Mouse (Mus musculus) hindbrain, embryonic 13.5 days (tissue): ENCODE measurements around the gene Tbx2. TPM values are rescaled to one million over a fixed set of nuclear protein-coding genes. Genes with fewer than 3 reads are reported as not detected.
A peak's percentile ranks its signal among the peaks of the same experiment; 100 is the strongest.

Experiments used
- ATAC-seq: fragments of 200-750 bp; cut with Nextera tagmentation; 2 replicates; pipeline ENCODE4 v1.8.0; 2017; ENCODE audit warnings: moderate TSS enrichment; ENCODE audit not compliant: low FRiP score
- H3K27ac ChIP-seq: fragments of 300-500 bp; sonication (generic); 2 replicates; pipeline ENCODE4 v1.5.1; 2015; ENCODE audit warnings: inconsistent platforms, mild to moderate bottlenecking, moderate library complexity
- H3K27me3 ChIP-seq: fragments of 300-500 bp; sonication (generic); 2 replicates; pipeline ENCODE4 v1.6.1; 2015; ENCODE audit warnings: mild to moderate bottlenecking, inconsistent platforms
- H3K36me3 ChIP-seq: fragments of 300-500 bp; sonication (generic); 2 replicates; pipeline ENCODE4 v1.6.1; 2015; ENCODE audit warnings: mild to moderate bottlenecking, inconsistent platforms
- H3K4me1 ChIP-seq: fragments of 300-500 bp; sonication (generic); replicated peaks from 2 replicates; pipeline ENCODE4 v1.6.1; 2015; ENCODE audit warnings: inconsistent platforms
- H3K4me2 ChIP-seq: fragments of 300-500 bp; sonication (generic); 2 replicates; pipeline ENCODE4 v1.6.1; 2015; ENCODE audit warnings: inconsistent platforms, mild to moderate bottlenecking, moderate library complexity
- H3K4me3 ChIP-seq: fragments of 300-500 bp; sonication (generic); 2 replicates; pipeline ENCODE4 v1.5.1; 2015; ENCODE audit warnings: mild to moderate bottlenecking, inconsistent platforms
- H3K9ac ChIP-seq: fragments of 300-500 bp; sonication (generic); 2 replicates; pipeline ENCODE4 v1.6.1; 2015; ENCODE audit warnings: mild to moderate bottlenecking, inconsistent platforms
- H3K9me3 ChIP-seq: fragments of 300-500 bp; sonication (generic); 2 replicates; pipeline ENCODE4 v1.6.1; 2016; ENCODE audit warnings: inconsistent platforms
- WGBS: fragments of 180-500 bp; shearing (Covaris S2); methylation state at CpG from one replicate; pipeline ENCODE4 v1.1.7; 2015; 5-methylcytosine and 5-hydroxymethylcytosine counted together
- polyA plus RNA-seq: library from polyadenylated mRNA; unstranded; fragments of >200 nt; fragmentation: Nextera tagmentation; extraction: Ambion mirVana; gene quantifications from 2 replicates; pipeline ENCODE4 v1.2.1, GENCODE M21; 2015

Tbx2 gene
- polyA plus RNA-seq, 1 experiment from 2014 or later: 1.6 TPM

- Histone ChIP-seq H3K4me2 (peak overlapping the region; percentile 25), H3K9me3 (no peaks in the 10 kb centered on the region), H3K9ac (peak overlapping the region; percentile 65; the same call in 1 of the 2 replicates), H3K27ac (no peak overlapping the region), H3K36me3 (no peaks in the 10 kb centered on the region), H3K27me3 (peaks cover 99% of the 10 kb centered on the region), H3K4me1 (peaks cover 43% of the 10 kb centered on the region), H3K4me3 (peak overlapping the region; percentile 32)
- WGBS: 2% methylated on average over 32 of the region's 32 CpGs
- no peak for ATAC-seq
Measured at GRCm38 (mm10) chr11:85836523-85837290, 4.4 kb downstream of the Tbx2 start.

- Histone ChIP-seq H3K27me3 (peaks cover 99% of the 10 kb centered on the region), H3K4me3 (peak overlapping the region; percentile 32), H3K4me1 (peaks cover 42% of the 10 kb centered on the region), H3K27ac (no peak overlapping the region), H3K9me3 (no peaks in the 10 kb centered on the region), H3K9ac (peak overlapping the region; percentile 65), H3K36me3 (no peaks in the 10 kb centered on the region), H3K4me2 (peak overlapping the region; percentile 37; the same call in 1 of the 2 replicates)
- ATAC-seq: no peak
- 2% methylated on average over 18 of the region's 18 CpGs for WGBS
Measured at GRCm38 (mm10) chr11:85837291-85837647, 4.9 kb downstream of the Tbx2 start.

- no peak for ATAC-seq
- Histone ChIP-seq H3K4me2 (peak overlapping the region; percentile 37), H3K9me3 (no peaks in the 10 kb centered on the region), H3K27me3 (peaks cover 99% of the 10 kb centered on the region), H3K27ac (no peak overlapping the region), H3K9ac (peak overlapping the region; percentile 65), H3K36me3 (no peaks in the 10 kb centered on the region), H3K4me1 (peaks cover 41% of the 10 kb centered on the region), H3K4me3 (peak overlapping the region; percentile 32)
- WGBS: 1% methylated on average over 62 of the region's 67 CpGs
Measured at GRCm38 (mm10) chr11:85837648-85838423, 5.5 kb downstream of the Tbx2 start.

- H3K27ac ChIP-seq: no peak overlapping the region
- no peak for ATAC-seq
- peaks cover 100% of the 10 kb centered on the region for H3K27me3 ChIP-seq
- H3K9ac ChIP-seq: peak overlapping the region; percentile 65
- H3K4me2 ChIP-seq: peak overlapping the region; percentile 37
- 5% methylated on average over 20 of the region's 20 CpGs for WGBS
- no peaks in the 10 kb centered on the region for H3K9me3 ChIP-seq
- peaks cover 43% of the 10 kb centered on the region for H3K4me1 ChIP-seq
- peak overlapping the region; percentile 32 for H3K4me3 ChIP-seq
- H3K36me3 ChIP-seq: no peaks in the 10 kb centered on the region
Measured at GRCm38 (mm10) chr11:85838424-85839257, 6.3 kb downstream of the Tbx2 start.

GRCm38 (mm10) chr11:85839258-85840030 is 7.1 kb downstream of the Tbx2 start:
- no peak for ATAC-seq
- Histone ChIP-seq H3K4me2 (no peak overlapping the region; the same call in none of the 2 replicates), H3K4me3 (peak overlapping the region; percentile 17; the same call in 1 of the 2 replicates), H3K9me3 (no peaks in the 10 kb centered on the region), H3K36me3 (no peaks in the 10 kb centered on the region), H3K27ac (no peak overlapping the region), H3K27me3 (peaks cover 100% of the 10 kb centered on the region), H3K4me1 (peaks cover 51% of the 10 kb centered on the region), H3K9ac (no peak overlapping the region)
- WGBS: 11% methylated on average over 7 of the region's 7 CpGs

GRCm38 (mm10) chr11:85840031-85840802 is 7.9 kb downstream of the Tbx2 start:
- Histone ChIP-seq H3K9ac (peak overlapping the region; percentile 49), H3K36me3 (no peaks in the 10 kb centered on the region), H3K4me2 (peak overlapping the region; percentile 57), H3K4me1 (peaks cover 54% of the 10 kb centered on the region), H3K27ac (no peak overlapping the region), H3K27me3 (peaks cover 100% of the 10 kb centered on the region), H3K4me3 (peak overlapping the region; percentile 27), H3K9me3 (no peaks in the 10 kb centered on the region)
- ATAC-seq: no peak
- 4% methylated on average over 27 of the region's 27 CpGs for WGBS

GRCm38 (mm10) chr11:85840803-85841145 is 8.4 kb downstream of the Tbx2 start:
- no peak for ATAC-seq
- Histone ChIP-seq H3K27me3 (peaks cover 100% of the 10 kb centered on the region), H3K4me1 (peaks cover 54% of the 10 kb centered on the region), H3K9ac (peak overlapping the region; percentile 49; the same call in 1 of the 2 replicates), H3K4me3 (peak overlapping the region; percentile 27), H3K9me3 (no peaks in the 10 kb centered on the region), H3K4me2 (peak overlapping the region; percentile 57), H3K36me3 (no peaks in the 10 kb centered on the region), H3K27ac (no peak overlapping the region)
- 3% methylated on average over 21 of the region's 21 CpGs for WGBS

- Histone ChIP-seq H3K4me2 (peak overlapping the region; percentile 57), H3K4me3 (peak overlapping the region; percentile 27; the same call in 1 of the 2 replicates), H3K27ac (no peak overlapping the region), H3K27me3 (peaks cover 100% of the 10 kb centered on the region), H3K9me3 (no peaks in the 10 kb centered on the region), H3K36me3 (no peaks in the 10 kb centered on the region), H3K9ac (no peak overlapping the region), H3K4me1 (peaks cover 54% of the 10 kb centered on the region)
- no peak for ATAC-seq
- 7% methylated on average over 8 of the region's 8 CpGs for WGBS
Measured at GRCm38 (mm10) chr11:85841211-85841681, 8.9 kb downstream of the Tbx2 start.

- Histone ChIP-seq H3K36me3 (no peaks in the 10 kb centered on the region), H3K9me3 (no peaks in the 10 kb centered on the region), H3K4me2 (peak overlapping the region; percentile 57), H3K9ac (peak overlapping the region; percentile 58; the same call in 1 of the 2 replicates), H3K4me3 (peak overlapping the region; percentile 35), H3K27me3 (peaks cover 100% of the 10 kb centered on the region), H3K27ac (no peak overlapping the region), H3K4me1 (peaks cover 52% of the 10 kb centered on the region)
- under 1% methylated on average over 32 of the region's 32 CpGs for WGBS
- peak; percentile 56 for ATAC-seq
Measured at GRCm38 (mm10) chr11:85841980-85842379, 9.6 kb downstream of the Tbx2 start.

- peak overlapping the region; percentile 74 for H3K4me2 ChIP-seq
- WGBS: 6% methylated on average over 24 of the region's 24 CpGs
- no peaks in the 10 kb centered on the region for H3K36me3 ChIP-seq
- H3K27me3 ChIP-seq: peaks cover 98% of the 10 kb centered on the region
- H3K9me3 ChIP-seq: no peaks in the 10 kb centered on the region
- H3K9ac ChIP-seq: 0 out of 2 replicates have a peak overlapping the region, but pooled peaks have one; percentile 65
- H3K4me3 ChIP-seq: peak overlapping the region; percentile 42
- H3K4me1 ChIP-seq: peaks cover 44% of the 10 kb centered on the region
- no peak overlapping the region for H3K27ac ChIP-seq
- ATAC-seq: no peak
Measured at GRCm38 (mm10) chr11:85842596-85843346, 10.4 kb downstream of the Tbx2 start.
